Mouse (Mus musculus) heart, postnatal 36 days (tissue): ENCODE data around the gene Ago4. TPM values are rescaled to one million over a fixed set of nuclear protein-coding genes. Genes with fewer than 3 reads are reported as not detected.
A peak's percentile ranks its signal among the peaks of the same experiment; 100 is the strongest.

Source experiments
- DNase-seq, 2 experiments: peaks; one replicate each; pipeline ENCODE4 v3.0.0; 2021 to 2022
- intact Hi-C: fragments of 180-260 bp; cut with DNase I; formaldehyde crosslinking; loops from one replicate; pipeline ENCODE4 v1.15.1; 2025
- total RNA-seq, 2 experiments: library from RNA; stranded (reverse); gene quantifications; 2 replicates each; pipeline ENCODE4 v1.2.3; 2021

The Ago4 gene
- total RNA-seq, 2 experiments from 2014 or later: 9.2 to 9.7 TPM

DNA sequence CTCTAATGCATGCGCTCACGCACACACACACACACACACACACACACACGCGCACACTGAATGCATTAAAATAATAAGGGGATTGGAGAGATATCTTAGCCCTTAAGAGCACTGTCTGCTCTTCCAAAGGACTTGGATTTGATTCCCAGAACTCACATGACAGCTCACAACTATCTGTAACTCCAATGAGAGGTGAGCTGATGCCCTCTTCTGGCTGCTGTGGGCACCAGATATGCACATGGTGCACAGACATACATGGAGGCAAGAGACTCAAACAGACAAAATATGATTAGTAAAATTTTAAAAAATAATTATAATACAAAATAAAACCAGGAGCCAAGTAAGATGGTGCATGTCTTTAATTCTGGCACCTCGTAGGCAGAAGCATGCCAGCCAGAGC, 6.4 kb downstream of the Ago4 start:
- intact Hi-C loops: no loop called here
- no peak for DNase-seq

GRCm38 (mm10) chr4:126526164-126526563, 7.1 kb downstream of the Ago4 start:
- DNase-seq: peak; percentile 16 to 18
- intact Hi-C loops: no loop called here

DNA sequence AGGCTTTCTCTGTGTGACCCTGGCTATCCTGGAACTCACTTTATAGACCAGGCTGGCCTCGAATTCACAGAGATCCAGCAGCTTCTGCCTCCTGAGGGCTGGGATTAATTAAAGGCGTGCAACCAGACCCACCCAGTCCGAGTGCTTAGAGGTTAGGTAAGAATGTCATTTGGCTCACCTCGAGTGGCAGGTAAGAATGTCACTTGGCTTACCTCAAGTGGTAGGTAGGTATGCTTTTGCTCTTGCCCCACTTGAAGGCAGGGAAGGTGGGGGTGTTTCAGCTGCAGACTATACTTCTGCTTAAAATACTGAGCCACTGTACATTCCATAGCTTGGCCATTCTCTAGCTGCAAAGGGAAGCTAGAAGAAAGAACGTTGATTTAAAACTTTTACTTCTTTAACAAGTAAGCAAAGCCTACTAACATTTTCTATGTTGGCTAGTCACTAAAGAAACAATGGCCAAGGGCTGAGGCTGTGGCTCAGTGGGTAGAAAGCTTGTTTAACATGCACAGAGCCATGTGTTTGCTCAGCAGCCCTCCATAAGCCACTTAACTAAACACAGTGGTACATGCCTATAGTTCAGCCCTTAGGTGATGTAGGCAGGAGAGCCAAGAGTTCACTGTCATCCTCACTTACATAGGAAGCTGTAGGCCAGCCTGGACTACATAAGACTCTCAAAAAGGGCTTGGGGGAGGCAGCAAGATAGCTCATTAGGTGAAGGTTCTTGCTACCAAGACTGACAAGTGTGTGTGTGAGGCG, 20.8 kb downstream of the Ago4 start:
- DNase-seq: no peak
- intact Hi-C loops: no loop called here

GRCm38 (mm10) chr4:126511013-126511412, 22.3 kb downstream of the Ago4 start:
- intact Hi-C loops: no loop called here
- no peak for DNase-seq

- intact Hi-C loops: no loop called here
These were observed 24.2 kb downstream of the Ago4 start for GRCm38 (mm10) chr4:126509072-126509471.

GRCm38 (mm10) chr4:126508110-126508899, 25.0 kb downstream of the Ago4 start:
- no peak for DNase-seq
- intact Hi-C loops: no loop called here

More at GRCm38 (mm10) chr4:126509072-126509471, 24.2 kb downstream of the Ago4 start:
- no peak for DNase-seq

DNA sequence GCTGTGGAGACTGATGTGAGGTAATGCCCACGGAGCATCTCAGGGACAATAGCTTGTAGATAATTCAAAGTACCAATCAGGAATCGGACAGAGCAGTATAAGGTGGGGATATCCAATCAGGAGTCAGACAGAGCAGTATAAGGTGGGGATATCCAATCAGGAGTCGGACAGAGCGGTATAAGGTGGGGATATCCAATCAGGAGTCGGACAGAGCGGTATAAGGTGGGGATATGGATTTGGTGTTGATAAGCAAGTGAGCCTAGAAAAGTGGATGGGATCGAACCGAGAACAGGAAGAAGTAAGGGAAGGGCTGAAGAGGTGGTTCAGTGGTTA, 30.3 kb downstream of the Ago4 start:
- intact Hi-C loops: no loop called here
- DNase-seq: no peak

GRCm38 (mm10) chr4:126502141-126502976, 30.9 kb downstream of the Ago4 start:
- intact Hi-C loops: no loop called here
- peak in 1 of 2 experiments; percentile 15 for DNase-seq

- DNase-seq: no peak
- intact Hi-C loops: no loop called here
These were observed 34.7 kb downstream of the Ago4 start for GRCm38 (mm10) chr4:126498601-126499000.

GRCm38 (mm10) chr4:126496963-126497362, 36.3 kb downstream of the Ago4 start:
- intact Hi-C loops: no loop called here
- DNase-seq: no peak

GRCm38 (mm10) chr4:126495942-126496790, 37.1 kb downstream of the Ago4 start:
- intact Hi-C loops: no loop called here
- DNase-seq: no peak

DNA sequence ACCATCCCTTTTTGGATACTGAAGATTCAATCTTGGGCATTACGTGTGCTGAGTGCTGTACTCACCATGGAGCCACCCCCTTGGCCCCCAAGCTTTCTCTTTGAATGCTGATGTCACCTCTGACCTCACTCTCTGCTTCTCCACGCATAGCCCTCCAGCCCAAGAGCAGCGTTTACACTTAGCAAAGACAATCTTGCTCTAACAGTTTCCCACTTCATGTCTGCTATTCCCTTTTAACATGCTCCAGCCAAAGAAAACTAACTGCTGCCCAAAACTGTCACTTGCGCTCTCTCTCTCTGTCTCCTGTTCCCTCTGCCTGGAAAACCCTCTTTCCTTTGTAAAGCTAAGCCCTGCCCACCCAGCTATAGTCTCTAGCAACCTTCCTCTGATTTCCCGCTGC, 37.8 kb downstream of the Ago4 start:
- DNase-seq: no peak
- intact Hi-C loops: no loop called here

DNA sequence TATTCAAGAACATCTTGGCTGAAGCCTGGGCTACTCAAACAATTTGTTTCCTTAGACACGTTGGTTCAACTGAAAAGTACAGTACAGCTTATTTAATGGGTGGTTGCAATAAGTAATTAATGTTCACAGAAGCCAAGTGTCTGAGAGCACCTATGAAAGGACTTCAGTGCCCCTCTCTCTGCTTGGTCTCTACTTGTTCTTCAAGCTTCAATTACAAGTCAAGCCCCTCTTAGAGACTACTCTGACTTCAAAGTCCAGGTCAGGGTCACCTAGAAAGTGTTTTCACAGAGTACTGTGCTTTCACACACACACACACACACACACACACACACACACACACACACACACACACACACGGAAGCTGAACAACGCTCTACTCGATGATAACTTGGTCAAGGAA, 39.9 kb downstream of the Ago4 start:
- intact Hi-C loops: no loop called here
- DNase-seq: no peak

GRCm38 (mm10) chr4:126491977-126492376, 41.3 kb downstream of the Ago4 start:
- no peak for DNase-seq
- intact Hi-C loops: no loop called here

DNA sequence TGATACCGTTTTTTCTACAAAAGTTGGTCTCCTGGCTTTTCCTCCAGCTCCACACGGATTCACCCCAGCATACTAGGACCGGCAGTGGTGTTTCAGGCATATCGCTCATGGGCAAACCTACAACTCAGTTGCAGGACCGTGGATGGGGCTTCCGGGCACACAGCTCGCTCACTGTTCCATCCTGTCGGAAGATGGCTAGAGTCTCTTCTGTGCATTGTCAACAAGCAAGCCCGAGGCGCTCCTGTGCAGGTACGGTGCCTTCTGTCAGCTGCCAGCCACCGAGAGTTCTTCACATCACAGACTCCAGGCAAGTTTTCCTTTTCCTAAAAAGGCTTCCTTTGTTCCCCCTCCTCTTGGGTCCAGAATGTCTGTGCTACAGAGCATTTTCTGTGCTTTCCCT, 42.5 kb downstream of the Ago4 start:
- no peak for DNase-seq
- intact Hi-C loops: no loop called here

DNA sequence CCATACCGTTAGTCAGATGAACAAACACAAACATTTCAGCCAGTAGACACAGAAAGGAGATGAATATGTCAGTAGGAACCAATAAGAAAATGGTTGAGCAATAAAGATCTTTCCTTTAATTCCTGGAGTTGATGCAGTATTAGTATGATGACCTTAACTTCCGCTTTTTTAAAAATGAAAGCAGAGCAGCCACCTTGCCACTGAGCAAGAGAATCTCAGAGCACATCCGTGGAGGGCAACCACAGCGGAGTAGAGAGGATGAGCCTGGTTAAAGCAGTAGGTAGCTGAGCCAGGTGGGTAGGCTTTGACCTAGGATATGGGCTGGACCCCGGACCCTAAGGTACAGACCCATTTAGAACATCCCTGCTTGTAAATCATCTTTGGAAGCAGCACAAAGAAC, 43.5 kb downstream of the Ago4 start:
- no peak for DNase-seq
- intact Hi-C loops: no loop called here

DNA sequence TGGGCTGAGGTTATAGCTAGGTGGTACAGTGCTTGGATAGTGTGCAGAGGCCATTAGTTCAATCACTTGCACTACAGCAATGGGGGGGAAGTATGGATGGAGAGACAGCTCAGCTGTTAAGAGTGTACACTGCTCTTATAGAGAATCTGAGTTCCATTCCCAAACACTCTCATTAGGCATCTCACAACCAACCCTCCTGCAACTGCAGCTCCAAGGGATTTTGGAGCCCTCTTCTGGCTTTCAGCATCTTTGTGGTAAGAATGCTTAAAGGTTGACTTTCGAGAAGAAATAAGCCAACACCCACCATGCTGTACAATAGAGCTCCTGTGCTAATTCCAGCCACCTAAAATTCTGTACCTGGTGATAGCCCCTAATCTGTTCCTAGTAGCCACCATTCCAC, 47.1 kb downstream of the Ago4 start:
- intact Hi-C loops: no loop called here
- no peak for DNase-seq

DNA sequence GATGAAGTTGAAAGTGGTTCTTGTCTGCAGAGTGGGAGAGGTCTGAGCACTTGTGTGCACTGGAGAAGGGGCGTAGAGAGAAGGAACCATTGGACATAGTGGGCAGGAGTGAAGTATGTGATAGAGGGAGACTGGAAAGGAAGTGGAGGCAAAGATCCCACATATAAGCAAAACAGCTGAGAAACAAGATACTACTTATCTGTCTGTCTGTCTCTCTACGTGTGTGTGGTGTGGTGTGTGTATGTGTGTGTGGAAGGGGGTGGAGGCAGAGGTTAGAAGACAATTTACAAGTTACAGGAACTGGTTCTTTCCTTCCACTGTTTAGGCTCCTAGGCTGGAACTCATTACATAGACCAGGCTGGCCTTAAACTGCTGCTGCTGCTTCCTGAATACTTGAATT, 48.2 kb downstream of the Ago4 start:
- no peak for DNase-seq
- intact Hi-C loops: no loop called here

DNA sequence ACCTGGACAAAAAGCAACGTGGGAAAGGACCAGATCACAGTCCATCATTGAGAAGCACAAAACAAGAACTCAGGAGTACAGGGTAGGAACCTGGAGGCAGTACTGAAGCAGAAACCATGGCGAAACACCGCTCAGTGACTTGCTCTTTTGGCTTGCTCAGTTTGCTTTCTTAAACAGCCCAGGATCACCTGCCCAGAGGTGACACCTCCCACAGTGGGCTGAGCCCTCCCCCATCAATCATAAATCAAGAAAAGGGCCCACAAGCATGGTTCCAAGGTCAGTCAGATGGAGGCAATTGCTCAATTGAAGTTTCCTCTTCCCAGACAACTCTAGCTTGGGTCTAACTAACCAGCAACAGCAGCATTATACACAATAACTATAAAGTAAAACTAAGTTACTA, 49.4 kb downstream of the Ago4 start:
- no peak for DNase-seq
- intact Hi-C loops: no loop called here

DNA sequence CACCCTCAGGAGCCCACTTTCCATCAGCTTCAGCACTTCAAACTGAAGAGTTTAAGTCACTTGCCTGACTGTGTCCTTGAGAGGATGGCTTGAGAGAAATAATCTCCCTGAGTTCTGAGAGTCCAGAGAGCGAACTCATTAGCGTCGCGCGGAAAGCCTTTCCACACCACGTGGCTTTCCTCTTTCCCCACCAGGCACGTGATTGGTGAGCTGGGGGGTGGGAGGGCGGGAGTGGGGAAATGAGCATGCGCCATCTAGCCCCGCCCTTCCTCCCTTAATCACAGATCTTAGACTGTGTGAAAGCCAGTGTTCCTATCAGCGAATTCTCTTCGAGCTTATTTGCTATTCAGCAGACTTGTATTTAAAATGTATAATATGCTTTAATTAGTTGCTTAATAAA, 50.3 kb downstream of the Ago4 start:
- intact Hi-C loops: no loop called here
- DNase-seq: no peak
